In the genomic region with DNA sequence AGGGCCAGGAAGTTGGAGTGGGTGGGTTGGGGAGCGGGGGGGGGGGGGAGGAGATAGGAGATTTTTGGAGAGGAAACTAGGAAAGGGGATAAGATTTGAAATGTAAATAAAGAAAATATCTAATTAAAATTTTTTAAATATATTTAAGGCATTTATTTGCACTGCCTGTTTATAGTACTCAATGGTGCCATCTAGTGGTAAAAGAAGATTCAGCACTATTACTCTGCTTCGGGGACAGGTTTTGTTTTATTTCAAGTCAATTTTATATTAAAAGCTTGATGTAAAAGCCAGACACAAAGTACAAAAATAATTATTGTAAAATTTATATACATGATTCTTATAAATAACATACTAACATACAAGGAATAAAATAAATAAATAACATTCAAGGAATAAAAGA, we compare ENCODE assay signal across 9 mouse cellular contexts.
DNase-seq lines count a peak whose midpoint lies in the region; ATAC-seq lines count a peak whose summit lies in the region.
"Had no signal": no experiment of that assay in that cellular context is flagged by ENCODE, and none has a peak within 500 bp of the region (broad histone marks: within the 10 kb centered on the region; RNA-seq: fewer than 3 reads in every experiment).

No protein-coding gene starts in this region.

- DNase-seq in hindbrain, embryonic 14.5 days (ENCODE audit: low spot score): peak; percentile 83
- DNase-seq in midbrain, embryonic 14.5 days: peak; percentile 82
- no peak for DNase-seq in midbrain, embryonic 10.5 days (ENCODE audit: low spot score)
- DNase-seq in c-Kit-negative CD71-positive TER-119-positive erythroid progenitor cells, embryonic 14.5 days (ENCODE audit: low read depth, low spot score): peak; percentile 19
- peak; percentile 25 for DNase-seq in skeletal muscle tissue, adult 2 months (ENCODE audit: low read depth, low spot score)
- no peak for DNase-seq in layer of hippocampus, adult 9-11 months
- DNase-seq in Muller cell, postnatal 12 days (ENCODE audit: inconsistent ontology term): no peak
- DNase-seq: gastrocnemius, postnatal 36 days had no signal

- H3K27me3 ChIP-seq in hindbrain, embryonic 14.5 days (ENCODE audit: control insufficient read depth, insufficient read depth, low read length): no peaks in the 10 kb centered on the region
- no peaks in the 10 kb centered on the region for H3K27me3 ChIP-seq in hindbrain, embryonic 12.5 days
- H3K27me3 ChIP-seq in midbrain, embryonic 14.5 days (ENCODE audit: control insufficient read depth, insufficient read depth, low read length): no peaks in the 10 kb centered on the region
- no peaks in the 10 kb centered on the region for H3K27me3 ChIP-seq in midbrain, embryonic 10.5 days (ENCODE audit: low read depth, poor library complexity, severe bottlenecking)

- no peak for ATAC-seq in hindbrain, embryonic 14.5 days (ENCODE audit: low FRiP score)
- ATAC-seq in hindbrain, embryonic 12.5 days (ENCODE audit: low FRiP score): no peak
- ATAC-seq in midbrain, embryonic 14.5 days (ENCODE audit: low FRiP score, low TSS enrichment): no peak

- H3K27ac ChIP-seq in hindbrain, embryonic 14.5 days: no peak overlapping the region
- no peak overlapping the region for H3K27ac ChIP-seq in hindbrain, embryonic 12.5 days
- H3K27ac ChIP-seq in midbrain, embryonic 14.5 days (replicated peaks; ENCODE audit: low read depth, low read length): no peak overlapping the region
- no peak overlapping the region for H3K27ac ChIP-seq in midbrain, embryonic 10.5 days (replicated peaks)

- 39% methylated on average over 2 of the region's 2 CpGs for WGBS in hindbrain, embryonic 14.5 days
- WGBS in hindbrain, embryonic 12.5 days: 47% methylated on average over 2 of the region's 2 CpGs
- WGBS in midbrain, embryonic 14.5 days: 43% methylated on average over 2 of the region's 2 CpGs
- 52% methylated on average over 2 of the region's 2 CpGs for WGBS in midbrain, embryonic 10.5 days

- H3K9me3 ChIP-seq in hindbrain, embryonic 14.5 days (ENCODE audit: control insufficient read depth, low read length): no peaks in the 10 kb centered on the region
- H3K9me3 ChIP-seq in hindbrain, embryonic 12.5 days (replicated peaks): no peaks in the 10 kb centered on the region
- no peaks in the 10 kb centered on the region for H3K9me3 ChIP-seq in midbrain, embryonic 14.5 days (ENCODE audit: control insufficient read depth, low read length)
- no peaks in the 10 kb centered on the region for H3K9me3 ChIP-seq in midbrain, embryonic 10.5 days (replicated peaks)

- H3K4me1 ChIP-seq in hindbrain, embryonic 14.5 days (replicated peaks; ENCODE audit: control insufficient read depth, insufficient read depth, low read length): 0 out of 2 replicates have a peak, but pooled peaks cover 1% of the 10 kb centered on the region
- no peaks in the 10 kb centered on the region for H3K4me1 ChIP-seq in hindbrain, embryonic 12.5 days
- H3K4me1 ChIP-seq in midbrain, embryonic 14.5 days (ENCODE audit: control insufficient read depth, insufficient read depth, low read length): no peaks in the 10 kb centered on the region
- no peaks in the 10 kb centered on the region for H3K4me1 ChIP-seq in midbrain, embryonic 10.5 days

- no peak overlapping the region for H3K4me2 ChIP-seq in hindbrain, embryonic 14.5 days (replicated peaks)
- H3K4me2 ChIP-seq in hindbrain, embryonic 12.5 days (replicated peaks): no peak overlapping the region
- no peak overlapping the region for H3K4me2 ChIP-seq in midbrain, embryonic 14.5 days (ENCODE audit: low read length)

- H3K4me3 ChIP-seq in hindbrain, embryonic 14.5 days (replicated peaks; ENCODE audit: low read length): no peak overlapping the region
- H3K4me3 ChIP-seq in hindbrain, embryonic 12.5 days: no peak overlapping the region
- H3K4me3 ChIP-seq in midbrain, embryonic 14.5 days (replicated peaks; ENCODE audit: low read depth, low read length): no peak overlapping the region
- no peak overlapping the region for H3K4me3 ChIP-seq in midbrain, embryonic 10.5 days

- no peaks in the 10 kb centered on the region; the same call in 1 of the 2 replicates for H3K36me3 ChIP-seq in hindbrain, embryonic 14.5 days (replicated peaks; ENCODE audit: control insufficient read depth, insufficient read depth)
- H3K36me3 ChIP-seq in hindbrain, embryonic 12.5 days: no peaks in the 10 kb centered on the region
- H3K36me3 ChIP-seq in midbrain, embryonic 14.5 days (ENCODE audit: control insufficient read depth, insufficient read depth, low read length): no peaks in the 10 kb centered on the region
- peaks cover 7% of the 10 kb centered on the region; the same call in 1 of the 2 replicates for H3K36me3 ChIP-seq in midbrain, embryonic 10.5 days

- no peak overlapping the region for H3K9ac ChIP-seq in hindbrain, embryonic 14.5 days
- H3K9ac ChIP-seq in hindbrain, embryonic 12.5 days: no peak overlapping the region
- no peak overlapping the region for H3K9ac ChIP-seq in midbrain, embryonic 14.5 days (replicated peaks; ENCODE audit: low read length)

Comparison
In these comparisons a context has a peak if more than half of its experiments do, and no peak if none do; other contexts are left out.
1. DNase-seq: peak in hindbrain, embryonic 14.5 days (single experiment), midbrain, embryonic 14.5 days (single experiment), c-Kit-negative CD71-positive TER-119-positive erythroid progenitor cells, embryonic 14.5 days (single experiment) and skeletal muscle tissue, adult 2 months (single experiment); none in midbrain, embryonic 10.5 days (single experiment), layer of hippocampus, adult 9-11 months (single experiment) and Muller cell, postnatal 12 days (single experiment).